In the genomic region with DNA sequence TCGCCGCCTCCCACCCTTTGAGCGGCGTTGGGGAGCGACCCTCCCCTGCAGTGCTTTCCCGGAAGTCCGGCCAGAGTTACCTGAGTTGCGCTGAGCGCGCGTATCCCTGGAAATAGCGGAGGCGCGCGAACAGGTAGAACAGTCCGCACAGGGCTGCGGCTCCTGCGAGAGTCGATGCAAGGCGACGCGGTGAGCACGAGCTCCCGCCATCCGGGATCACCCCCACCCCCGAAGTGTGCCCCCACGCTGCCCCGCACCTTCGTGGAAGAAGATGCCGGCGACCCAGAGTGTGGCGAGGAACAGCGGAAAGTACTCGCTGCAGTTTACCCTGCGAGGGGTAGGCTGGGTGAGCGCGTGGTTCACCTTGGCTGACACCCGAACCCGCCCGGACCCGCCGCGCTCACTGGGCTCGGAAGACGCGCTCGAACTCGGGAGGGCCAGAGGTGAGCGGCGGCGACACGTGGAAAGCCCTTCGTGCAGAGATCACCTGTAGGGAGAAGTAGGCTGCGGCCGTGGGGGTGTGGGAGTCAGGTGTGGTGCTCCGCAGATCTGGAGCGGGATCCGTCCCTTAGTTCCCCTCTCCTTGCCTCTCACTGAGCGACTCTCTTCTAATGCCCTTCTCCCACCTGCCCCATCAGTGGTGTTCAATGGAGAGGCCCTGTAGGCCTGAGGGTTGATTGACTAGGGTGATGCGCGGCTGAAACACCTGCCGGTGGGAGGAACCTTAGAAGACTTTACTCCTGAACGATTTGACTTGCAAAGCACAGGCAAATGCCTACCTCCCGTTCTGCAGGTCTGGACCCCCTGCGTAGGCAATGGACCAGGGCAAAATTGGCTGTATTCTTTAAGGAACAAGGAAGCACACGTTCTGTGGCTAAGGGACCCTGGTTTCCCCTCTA, we compare ENCODE assay signal across 1 mouse cellular context.
TF ChIP-seq lines count a peak whose summit lies in the region.

No protein-coding gene starts in this region.

TF ChIP-seq in MEL, 35 proteins besides CTCF, POLR2A, EP300 and RAD21 (continued from another document):
- TF ChIP-seq MAX (IDR thresholded peaks at IDR 0.05; ENCODE audit: low read length) (peak; percentile 68), JUND (IDR thresholded peaks at IDR 0.05; ENCODE audit: low read depth, low read length) (no peak), BHLHE40 (IDR thresholded peaks at IDR 0.05; ENCODE audit: borderline replicate concordance, low read depth, low read length) (no peak), SIN3A (IDR thresholded peaks at IDR 0.05; ENCODE audit: low read length) (peak; percentile 57), ZNF384 (IDR thresholded peaks at IDR 0.05; ENCODE audit: low read depth, low read length) (no peak), NELFE (IDR thresholded peaks at IDR 0.05; ENCODE audit: low read depth, low read length) (no peak; the same call in 1 of the 2 replicates), MAZ (IDR thresholded peaks at IDR 0.05; ENCODE audit: low read depth, low read length) (0 out of 2 replicates have a peak, but pooled peaks have one; percentile 33), ZC3H11A (IDR thresholded peaks at IDR 0.05; ENCODE audit: low read depth, low read length) (no peak), UBTF (IDR thresholded peaks at IDR 0.05; ENCODE audit: borderline replicate concordance, insufficient read depth, low read depth, low read length) (0 out of 2 replicates have a peak, but pooled peaks have one; percentile 45), MYC (IDR thresholded peaks at IDR 0.05; ENCODE audit: low read depth, low read length) (0 out of 2 replicates have a peak, but pooled peaks have one; percentile 41), ELF1 (IDR thresholded peaks at IDR 0.05; ENCODE audit: low read depth, low read length) (peak; percentile 83), ZKSCAN1 (IDR thresholded peaks at IDR 0.05; ENCODE audit: low read depth, low read length) (no peak), MXI1 (IDR thresholded peaks at IDR 0.05; ENCODE audit: low read depth, low read length) (peak; percentile 60), GABPA (IDR thresholded peaks at IDR 0.05; ENCODE audit: low read depth, low read length) (0 out of 2 replicates have a peak, but pooled peaks have one; percentile 52), SMC3 (IDR thresholded peaks at IDR 0.05; ENCODE audit: low read depth, low read length) (no peak)
